Mouse (Mus musculus) lung, embryonic 14.5 days (tissue): ENCODE data around the gene Runx2. TPM values are rescaled to one million over a fixed set of nuclear protein-coding genes. Genes with fewer than 3 reads are reported as not detected.
A peak's percentile ranks its signal among the peaks of the same experiment; 100 is the strongest.

ENCODE experiments used
- ATAC-seq: fragments of 200-750 bp; cut with Nextera tagmentation; 2 replicates; pipeline ENCODE4 v1.8.0; 2017; ENCODE audit warnings: mild to moderate bottlenecking, moderate TSS enrichment, moderate library complexity; ENCODE audit not compliant: insufficient read depth
- DNase-seq: peaks from one replicate; pipeline ENCODE4 v3.0.0-alpha.2; 2015
- H3K27ac ChIP-seq: fragments of 300-500 bp; sonication (generic); 2 replicates; pipeline ENCODE4 v1.5.1; 2014; ENCODE audit warnings: low read depth, mild to moderate bottlenecking, moderate library complexity
- H3K27me3 ChIP-seq: fragments of 300-500 bp; sonication (generic); 2 replicates; pipeline ENCODE4 v1.6.1; 2014; ENCODE audit warnings: low read length, control low read depth; ENCODE audit not compliant: insufficient read depth
- H3K36me3 ChIP-seq: fragments of 300-500 bp; sonication (generic); 2 replicates; pipeline ENCODE4 v1.6.1; 2014; ENCODE audit warnings: control low read depth; ENCODE audit not compliant: insufficient read depth
- H3K4me1 ChIP-seq: fragments of 300-500 bp; sonication (generic); 2 replicates; pipeline ENCODE4 v1.6.1; 2014; ENCODE audit warnings: antibody characterized with exemption, control low read depth; ENCODE audit not compliant: insufficient read depth
- H3K4me2 ChIP-seq: fragments of 300-500 bp; sonication (generic); 2 replicates; pipeline ENCODE4 v1.6.1; 2014; ENCODE audit warnings: mild to moderate bottlenecking
- H3K4me3 ChIP-seq: fragments of 300-500 bp; sonication (generic); 2 replicates; pipeline ENCODE4 v1.5.1; 2014; ENCODE audit warnings: low read depth, low read length
- H3K9ac ChIP-seq: fragments of 300-500 bp; sonication (generic); 2 replicates; pipeline ENCODE4 v1.6.1; 2014
- H3K9me3 ChIP-seq: fragments of 300-500 bp; sonication (generic); 2 replicates; pipeline ENCODE4 v1.6.1; 2016; ENCODE audit warnings: low read depth, low read length, control low read depth
- CTCF ChIP-seq: IDR thresholded peaks from 2 replicates; pipeline ENCODE4 v1.5.1; 2016; ENCODE audit warnings: antibody characterized with exemption, low read depth
- WGBS: fragments of 180-500 bp; shearing (Covaris S2); extraction: QIAGEN DNeasy Blood & Tissue Kit; methylation state at CpG from one replicate; pipeline ENCODE4 v1.1.7; 2014; 5-methylcytosine and 5-hydroxymethylcytosine counted together
- polyA plus RNA-seq: library from polyadenylated mRNA; unstranded; fragments of >200 nt; fragmentation: Nextera tagmentation; extraction: Ambion mirVana; gene quantifications from 2 replicates; pipeline ENCODE4 v1.2.1, GENCODE M21; 2014

Gene Runx2
- polyA plus RNA-seq, 1 experiment from 2014 or later, result 1.3 TPM

- no peak for TF ChIP-seq CTCF
Observed at GRCm38 (mm10) chr17:44770871-44771270, 43.7 kb downstream of the Runx2 start.

GRCm38 (mm10) chr17:44768522-44768921, 46.1 kb downstream of the Runx2 start:
- Histone ChIP-seq H3K9ac (no peak overlapping the region), H3K27me3 (no peaks in the 10 kb centered on the region), H3K4me1 (no peaks in the 10 kb centered on the region), H3K27ac (no peak overlapping the region), H3K9me3 (no peaks in the 10 kb centered on the region), H3K4me3 (no peak overlapping the region), H3K4me2 (no peak overlapping the region), H3K36me3 (no peaks in the 10 kb centered on the region)
- WGBS, result 55% methylated on average over 5 of the region's 5 CpGs
- no peak for DNase-seq
- ATAC-seq, result no peak
- no peak for TF ChIP-seq CTCF

More at GRCm38 (mm10) chr17:44770871-44771270, 43.7 kb downstream of the Runx2 start:
- no peaks in the 10 kb centered on the region for H3K4me1 ChIP-seq
- no peaks in the 10 kb centered on the region for H3K27me3 ChIP-seq
- WGBS, result 82% methylated on average over 2 of the region's 2 CpGs
- H3K9ac ChIP-seq, result no peak overlapping the region
- ATAC-seq, result no peak
- DNase-seq, result no peak
- H3K9me3 ChIP-seq, result no peaks in the 10 kb centered on the region
- H3K4me2 ChIP-seq, result no peak overlapping the region
- no peak overlapping the region for H3K27ac ChIP-seq
- no peaks in the 10 kb centered on the region for H3K36me3 ChIP-seq
- H3K4me3 ChIP-seq, result no peak overlapping the region

GRCm38 (mm10) chr17:44767375-44767774, 47.2 kb downstream of the Runx2 start:
- DNase-seq (no peak), ATAC-seq (no peak)
- H3K9ac ChIP-seq, result no peak overlapping the region
- H3K9me3 ChIP-seq, result no peaks in the 10 kb centered on the region
- no peak for TF ChIP-seq CTCF
- no peak overlapping the region for H3K4me3 ChIP-seq
- H3K4me1 ChIP-seq, result no peaks in the 10 kb centered on the region
- no peaks in the 10 kb centered on the region for H3K27me3 ChIP-seq
- WGBS, result 50% methylated on average over 1 of the region's 1 CpGs
- H3K4me2 ChIP-seq, result no peak overlapping the region
- H3K27ac ChIP-seq, result no peak overlapping the region
- H3K36me3 ChIP-seq, result no peaks in the 10 kb centered on the region

DNA sequence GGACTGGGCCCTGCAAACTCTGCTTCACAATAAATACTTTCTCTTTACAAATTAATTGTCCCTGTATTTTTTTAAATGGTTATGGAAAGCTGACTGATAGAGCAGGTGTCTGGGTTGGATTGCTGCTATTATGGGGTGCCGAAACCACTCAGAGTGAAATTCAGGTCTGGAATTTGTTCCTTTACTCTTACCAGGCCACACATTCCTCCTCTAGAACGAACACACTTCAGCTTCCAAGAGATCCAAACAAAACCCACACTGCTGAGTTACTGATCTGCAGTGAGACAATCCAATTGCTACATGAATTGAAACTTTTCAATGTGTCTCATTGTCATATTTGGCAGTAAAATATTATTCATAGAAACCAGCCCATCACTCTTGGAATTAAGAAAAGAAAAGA, 47.6 kb downstream of the Runx2 start:
- no peaks in the 10 kb centered on the region for H3K9me3 ChIP-seq
- H3K27ac ChIP-seq, result no peak overlapping the region
- no peak for TF ChIP-seq CTCF
- ATAC-seq, result no peak
- H3K4me3 ChIP-seq, result no peak overlapping the region
- DNase-seq, result no peak
- H3K27me3 ChIP-seq, result no peaks in the 10 kb centered on the region
- H3K4me1 ChIP-seq, result no peaks in the 10 kb centered on the region
- WGBS, result 48% methylated on average over 2 of the region's 2 CpGs
- H3K4me2 ChIP-seq, result no peak overlapping the region
- no peaks in the 10 kb centered on the region for H3K36me3 ChIP-seq
- no peak overlapping the region for H3K9ac ChIP-seq

DNA sequence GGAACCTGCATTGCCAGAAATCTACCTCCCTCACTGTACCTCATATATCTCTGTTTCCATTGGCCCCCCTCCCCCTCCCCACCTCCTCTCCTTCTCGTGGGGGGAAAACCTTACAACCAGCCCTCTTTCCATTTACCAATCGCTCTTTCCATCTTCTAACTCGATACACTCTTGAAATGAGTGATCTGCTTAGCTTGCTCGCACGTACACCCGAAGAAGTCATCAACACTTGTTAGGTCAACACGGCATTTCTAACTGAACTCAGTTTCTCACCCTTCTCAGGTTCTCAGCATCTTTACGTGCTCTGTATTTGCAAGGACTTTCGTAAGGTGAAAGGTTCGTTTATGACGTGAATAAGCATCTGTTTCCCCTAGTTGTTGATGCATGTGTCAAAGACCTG, 48.3 kb downstream of the Runx2 start:
- ATAC-seq (no peak), DNase-seq (no peak)
- TF ChIP-seq CTCF, result no peak
- Histone ChIP-seq H3K4me2 (no peak overlapping the region), H3K9ac (no peak overlapping the region), H3K27me3 (no peaks in the 10 kb centered on the region), H3K9me3 (no peaks in the 10 kb centered on the region), H3K4me1 (no peaks in the 10 kb centered on the region), H3K36me3 (no peaks in the 10 kb centered on the region), H3K4me3 (no peak overlapping the region), H3K27ac (no peak overlapping the region)
- WGBS, result 78% methylated on average over 11 of the region's 11 CpGs

GRCm38 (mm10) chr17:44745378-44745777, 69.2 kb downstream of the Runx2 start:
- 77% methylated on average over 8 of the region's 8 CpGs for WGBS
- Histone ChIP-seq H3K9ac (no peak overlapping the region), H3K4me1 (no peaks in the 10 kb centered on the region), H3K36me3 (no peaks in the 10 kb centered on the region), H3K9me3 (no peaks in the 10 kb centered on the region), H3K4me3 (no peak overlapping the region), H3K4me2 (no peak overlapping the region), H3K27ac (no peak overlapping the region), H3K27me3 (peaks cover 3% of the 10 kb centered on the region)
- ATAC-seq, result no peak
- DNase-seq, result no peak
- TF ChIP-seq CTCF, result no peak

GRCm38 (mm10) chr17:44743780-44744179, 70.8 kb downstream of the Runx2 start:
- no peak overlapping the region for H3K4me2 ChIP-seq
- no peaks in the 10 kb centered on the region for H3K36me3 ChIP-seq
- no peak overlapping the region for H3K27ac ChIP-seq
- H3K9ac ChIP-seq, result no peak overlapping the region
- WGBS, result 55% methylated on average over 3 of the region's 3 CpGs
- no peak for ATAC-seq
- no peaks in the 10 kb centered on the region for H3K9me3 ChIP-seq
- H3K27me3 ChIP-seq, result peaks cover 14% of the 10 kb centered on the region
- DNase-seq, result no peak
- TF ChIP-seq CTCF, result peak; percentile 56
- no peaks in the 10 kb centered on the region for H3K4me1 ChIP-seq
- H3K4me3 ChIP-seq, result no peak overlapping the region

DNA sequence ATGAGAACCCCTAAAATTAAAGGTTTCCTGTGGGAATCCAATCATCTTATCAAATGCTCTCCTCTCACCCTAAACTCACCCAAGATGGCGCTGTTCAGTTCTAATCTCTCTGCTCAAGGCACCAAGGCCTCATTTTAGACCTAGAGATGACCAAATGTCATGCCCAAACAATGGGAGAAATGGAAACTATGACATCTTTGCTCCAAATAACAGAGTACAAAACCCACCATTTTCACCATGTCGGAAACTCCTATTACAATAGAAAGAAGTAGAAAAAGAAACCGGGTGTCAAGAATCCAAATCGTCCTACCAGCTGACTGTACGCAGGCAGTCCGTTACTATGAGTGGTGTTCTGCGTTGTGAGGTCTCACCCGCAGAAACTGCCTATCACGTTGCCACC, 72.4 kb downstream of the Runx2 start:
- H3K27me3 ChIP-seq, result peaks cover 30% of the 10 kb centered on the region
- no peaks in the 10 kb centered on the region for H3K9me3 ChIP-seq
- no peak for ATAC-seq
- no peak overlapping the region for H3K9ac ChIP-seq
- 80% methylated on average over 9 of the region's 9 CpGs for WGBS
- H3K4me2 ChIP-seq, result no peak overlapping the region
- H3K27ac ChIP-seq, result no peak overlapping the region
- no peak for DNase-seq
- no peak overlapping the region for H3K4me3 ChIP-seq
- no peaks in the 10 kb centered on the region for H3K4me1 ChIP-seq
- no peaks in the 10 kb centered on the region for H3K36me3 ChIP-seq
- no peak for TF ChIP-seq CTCF
